Mouse (Mus musculus): ENCODE measurements at regions not wholly inside any gene's neighbourhood (a gene's known extent, or its start where the extent isn't known, plus 50 kb on each side); places are given as distances from the start of the nearest gene placed in this dataset.
"Not testable (repeated sequence)": the region's sequence is repeated elsewhere in the genome, so short reads cannot be mapped to it uniquely, and the experiment has no call there.

DNA sequence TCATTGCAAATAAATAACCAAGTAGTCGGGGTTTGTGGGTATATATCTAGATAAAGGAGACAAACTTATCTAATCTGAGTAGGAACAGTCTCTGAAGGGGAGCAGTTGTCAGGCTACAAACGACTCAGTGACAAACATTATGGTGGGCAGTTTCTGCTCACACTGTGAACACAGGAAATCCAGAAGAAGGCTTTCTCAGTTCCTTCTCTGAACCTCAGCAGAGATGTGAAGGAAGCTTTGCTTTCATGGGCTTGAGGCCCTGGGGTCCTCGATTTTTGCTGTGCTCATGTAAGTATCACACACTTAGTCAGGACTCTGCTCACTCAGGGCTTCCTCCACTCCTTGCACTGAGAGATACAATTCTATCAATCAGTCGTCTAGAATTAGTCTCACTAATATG, 994.7 kb upstream of the Foxg1 start:
- Histone ChIP-seq H3K9ac (ENCODE audit: low read length) (no peak overlapping the region), H3K27me3 (ENCODE audit: control insufficient read depth, insufficient read depth, low read length) (no peaks in the 10 kb centered on the region), H3K27ac (ENCODE audit: low read depth, low read length) (no peak overlapping the region), H3K4me1 (ENCODE audit: control insufficient read depth, insufficient read depth, low read length) (no peaks in the 10 kb centered on the region), H3K9me3 (ENCODE audit: control insufficient read depth, low read length) (no peaks in the 10 kb centered on the region), H3K36me3 (ENCODE audit: control insufficient read depth, insufficient read depth, low read length) (no peaks in the 10 kb centered on the region), H3K4me2 (ENCODE audit: low read depth) (no peak overlapping the region), H3K4me3 (ENCODE audit: low read depth, low read length) (no peak overlapping the region)
- ATAC-seq (ENCODE audit: insufficient read depth, low FRiP score, low TSS enrichment): no peak
- WGBS: 76% methylated on average over 4 of the region's 4 CpGs
- no peak for DNase-seq (ENCODE audit: low spot score)

DNA sequence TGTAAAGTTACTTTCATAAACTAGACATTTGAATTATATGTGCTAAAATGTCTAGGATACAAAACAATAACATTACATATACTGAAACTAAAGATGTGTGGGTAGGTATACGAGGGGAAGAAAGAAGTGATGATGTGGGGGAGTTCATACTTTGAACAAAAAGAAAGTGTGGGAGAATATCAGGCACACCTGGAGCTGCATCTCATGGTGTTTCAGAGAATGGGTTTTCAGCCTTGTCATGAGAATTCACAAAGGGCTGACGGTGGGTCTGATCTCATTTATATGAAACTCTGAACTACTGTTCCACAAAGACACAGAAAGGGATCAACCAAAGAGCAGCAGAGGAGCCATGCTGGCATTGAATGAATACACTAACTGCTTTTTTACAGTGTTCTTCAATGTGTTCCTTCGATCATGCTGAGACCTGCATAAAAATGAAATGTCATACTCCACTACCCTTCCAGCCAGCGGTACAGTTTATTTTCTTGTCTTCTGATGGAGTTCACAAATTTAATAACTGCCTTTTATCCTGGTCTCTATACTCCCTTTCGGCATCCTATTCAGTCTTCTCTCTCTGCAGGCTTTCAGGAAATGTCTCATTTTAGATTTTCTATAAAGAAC, 994.2 kb upstream of the Foxg1 start:
- no peak overlapping the region for H3K9ac ChIP-seq (ENCODE audit: low read length)
- DNase-seq (ENCODE audit: low spot score): no peak
- 86% methylated on average over 5 of the region's 5 CpGs for WGBS

DNA sequence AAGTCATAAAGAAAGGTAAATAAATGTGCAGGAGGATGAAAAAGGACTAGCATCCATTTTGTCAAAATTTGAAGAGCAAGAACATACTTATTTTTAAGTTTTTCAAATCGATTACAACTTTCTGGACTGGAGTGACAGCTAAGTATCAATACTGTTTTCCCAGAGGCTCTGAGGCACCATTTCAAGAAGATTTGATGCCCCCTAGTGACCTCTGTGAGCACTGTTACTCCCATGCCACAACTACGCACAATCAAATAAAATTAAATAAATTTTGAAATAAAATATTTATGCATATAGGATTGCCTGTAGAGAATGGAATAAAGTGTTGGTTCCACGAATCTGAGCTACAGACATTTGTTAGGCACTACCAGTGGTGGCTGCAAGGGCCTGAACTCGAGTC, 991.5 kb upstream of the Foxg1 start:
- H3K27me3 ChIP-seq (ENCODE audit: control insufficient read depth, insufficient read depth, low read length): no peaks in the 10 kb centered on the region
- peak; percentile 14 for DNase-seq (ENCODE audit: low spot score)
- no peaks in the 10 kb centered on the region for H3K9me3 ChIP-seq (ENCODE audit: control insufficient read depth, low read length)
- no peaks in the 10 kb centered on the region for H3K4me1 ChIP-seq (ENCODE audit: control insufficient read depth, insufficient read depth, low read length)
- no peak overlapping the region for H3K4me2 ChIP-seq (ENCODE audit: low read depth)
- H3K9ac ChIP-seq (ENCODE audit: low read length): no peak overlapping the region
- H3K36me3 ChIP-seq (ENCODE audit: control insufficient read depth, insufficient read depth, low read length): no peaks in the 10 kb centered on the region
- 65% methylated on average over 4 of the region's 4 CpGs for WGBS
- no peak overlapping the region for H3K27ac ChIP-seq (ENCODE audit: low read depth, low read length)
- ATAC-seq (ENCODE audit: insufficient read depth, low FRiP score, low TSS enrichment): peak; percentile 48; the same call in 1 of the 2 replicates
- no peak overlapping the region for H3K4me3 ChIP-seq (ENCODE audit: low read depth, low read length)

More for the DNA sequence above, 994.2 kb upstream of the Foxg1 start:
- Histone ChIP-seq H3K4me1 (ENCODE audit: control insufficient read depth, insufficient read depth, low read length) (no peaks in the 10 kb centered on the region), H3K4me3 (ENCODE audit: low read depth, low read length) (no peak overlapping the region), H3K27ac (ENCODE audit: low read depth, low read length) (no peak overlapping the region), H3K9me3 (ENCODE audit: control insufficient read depth, low read length) (no peaks in the 10 kb centered on the region), H3K27me3 (ENCODE audit: control insufficient read depth, insufficient read depth, low read length) (no peaks in the 10 kb centered on the region), H3K36me3 (ENCODE audit: control insufficient read depth, insufficient read depth, low read length) (no peaks in the 10 kb centered on the region), H3K4me2 (ENCODE audit: low read depth) (no peak overlapping the region)
- ATAC-seq (ENCODE audit: insufficient read depth, low FRiP score, low TSS enrichment): no peak

DNA sequence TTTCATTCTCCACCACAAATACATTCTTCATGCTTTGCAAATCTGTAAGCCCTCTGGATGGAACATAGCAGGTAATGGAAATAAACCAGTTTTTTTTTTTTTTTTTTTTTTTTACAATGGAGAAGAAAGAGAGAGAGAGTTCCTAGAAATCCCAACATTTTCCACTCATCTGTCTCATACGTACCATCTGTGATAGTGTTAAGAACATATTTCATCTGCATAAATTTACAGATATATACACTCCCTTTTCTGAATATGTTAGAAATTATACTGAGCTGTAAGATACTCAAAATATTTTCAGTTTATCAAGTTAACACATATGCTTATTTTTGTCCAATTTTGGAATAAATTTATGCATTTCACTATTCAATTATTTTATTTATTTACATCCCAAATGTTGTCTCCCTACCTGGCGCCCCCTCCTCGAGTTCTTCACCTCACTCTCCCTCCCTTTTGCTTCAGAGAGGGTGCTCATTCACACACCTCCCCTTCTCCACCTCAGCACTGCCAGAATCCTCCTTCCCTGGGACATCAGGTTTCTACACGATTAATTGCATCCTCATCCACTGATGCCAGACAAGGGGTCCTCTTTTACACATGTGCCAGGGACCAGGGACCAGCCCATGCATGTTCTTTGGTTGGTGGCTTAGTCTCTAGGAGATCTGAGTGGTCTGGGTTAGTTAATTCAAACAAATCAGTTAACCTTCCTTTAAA, 943.0 kb upstream of the Foxg1 start:
- H3K9me3 ChIP-seq (ENCODE audit: control insufficient read depth, low read length): no peaks in the 10 kb centered on the region
- H3K4me3 ChIP-seq (ENCODE audit: low read depth, low read length): no peak overlapping the region
- 82% methylated on average over 4 of the region's 4 CpGs for WGBS
- no peaks in the 10 kb centered on the region for H3K27me3 ChIP-seq (ENCODE audit: control insufficient read depth, insufficient read depth, low read length)
- no peak overlapping the region for H3K4me2 ChIP-seq (ENCODE audit: low read depth)
- no peak for ATAC-seq (ENCODE audit: insufficient read depth, low FRiP score, low TSS enrichment)
- DNase-seq (ENCODE audit: low spot score): no peak
- H3K9ac ChIP-seq (ENCODE audit: low read length): no peak overlapping the region
- no peak overlapping the region for H3K27ac ChIP-seq (ENCODE audit: low read depth, low read length)
- no peaks in the 10 kb centered on the region for H3K36me3 ChIP-seq (ENCODE audit: control insufficient read depth, insufficient read depth, low read length)
- H3K4me1 ChIP-seq (ENCODE audit: control insufficient read depth, insufficient read depth, low read length): no peaks in the 10 kb centered on the region

DNA sequence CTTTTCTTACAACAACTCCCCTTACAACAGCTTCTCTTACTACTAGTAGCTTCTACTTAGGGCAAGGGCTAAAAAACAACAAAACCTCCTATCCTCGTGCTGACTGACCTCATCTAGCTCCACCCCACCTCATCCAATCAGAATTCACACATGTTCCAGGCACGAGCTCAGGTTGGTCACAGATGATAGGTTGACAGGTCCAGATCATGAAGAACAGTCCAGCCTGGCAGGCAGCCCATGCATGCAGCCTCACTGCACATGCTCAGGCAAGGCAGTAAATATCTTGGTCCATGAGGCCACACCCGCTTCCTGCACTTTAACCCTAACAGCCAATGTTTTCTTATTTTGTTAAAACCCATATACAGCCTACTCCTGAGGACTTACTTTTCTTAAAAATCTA, 933.7 kb upstream of the Foxg1 start:
- not testable (repeated sequence) for H3K9ac ChIP-seq (ENCODE audit: low read length); H3K9me3 ChIP-seq (ENCODE audit: control insufficient read depth, low read length); H3K4me2 ChIP-seq (ENCODE audit: low read depth); H3K36me3 ChIP-seq (ENCODE audit: control insufficient read depth, insufficient read depth, low read length); DNase-seq (ENCODE audit: low spot score); ATAC-seq (ENCODE audit: insufficient read depth, low FRiP score, low TSS enrichment); H3K4me1 ChIP-seq (ENCODE audit: control insufficient read depth, insufficient read depth, low read length); H3K27me3 ChIP-seq (ENCODE audit: control insufficient read depth, insufficient read depth, low read length); H3K4me3 ChIP-seq (ENCODE audit: low read depth, low read length); H3K27ac ChIP-seq (ENCODE audit: low read depth, low read length)
- 82% methylated on average over 3 of the region's 3 CpGs for WGBS

DNA sequence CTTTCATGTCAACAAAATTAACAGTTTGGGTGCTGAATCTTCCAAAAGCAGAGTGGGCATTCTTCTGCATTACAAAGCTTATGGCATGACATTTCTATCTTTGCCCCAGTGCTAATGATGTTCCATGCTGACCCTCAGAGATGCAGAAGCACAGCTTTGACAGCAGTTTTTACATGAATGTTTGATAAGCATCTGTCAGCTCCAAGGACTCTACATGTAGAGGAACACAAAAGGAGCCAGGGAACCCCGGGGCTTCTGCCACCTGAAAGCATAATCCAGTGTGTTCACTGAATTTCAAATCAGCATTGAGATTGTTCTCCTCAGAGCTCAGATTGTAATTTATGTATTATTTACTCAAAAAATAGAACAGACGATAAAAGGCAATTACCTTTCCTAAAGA, 920.1 kb upstream of the Foxg1 start:
- DNase-seq (ENCODE audit: low spot score) (no peak), ATAC-seq (ENCODE audit: insufficient read depth, low FRiP score, low TSS enrichment) (no peak)
- no peaks in the 10 kb centered on the region for H3K27me3 ChIP-seq (ENCODE audit: control insufficient read depth, insufficient read depth, low read length)
- no peaks in the 10 kb centered on the region for H3K36me3 ChIP-seq (ENCODE audit: control insufficient read depth, insufficient read depth, low read length)
- WGBS: 66% methylated on average over 2 of the region's 2 CpGs
- H3K9me3 ChIP-seq (ENCODE audit: control insufficient read depth, low read length): no peaks in the 10 kb centered on the region
- H3K9ac ChIP-seq (ENCODE audit: low read length): no peak overlapping the region
- no peak overlapping the region for H3K4me2 ChIP-seq (ENCODE audit: low read depth)
- H3K4me3 ChIP-seq (ENCODE audit: low read depth, low read length): no peak overlapping the region
- H3K27ac ChIP-seq (ENCODE audit: low read depth, low read length): no peak overlapping the region
- no peaks in the 10 kb centered on the region for H3K4me1 ChIP-seq (ENCODE audit: control insufficient read depth, insufficient read depth, low read length)

DNA sequence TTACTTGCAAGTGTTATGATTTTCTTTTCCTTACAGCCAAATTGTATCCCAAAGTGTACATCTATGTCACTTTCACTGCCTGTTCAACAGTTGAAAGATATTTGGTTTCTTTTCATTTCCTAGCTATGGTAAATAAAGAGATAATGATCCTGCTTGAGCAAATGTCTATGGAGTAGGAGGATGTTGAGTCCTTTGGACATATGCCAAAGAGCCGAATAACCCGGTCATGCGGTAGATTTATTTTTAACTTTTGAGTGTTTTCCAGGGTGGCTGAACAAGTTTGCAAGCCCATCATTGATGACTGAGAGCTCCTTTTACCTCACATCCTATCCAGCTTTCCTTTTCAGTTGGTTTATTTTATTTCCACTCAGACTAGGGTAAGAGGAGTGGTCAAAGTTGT, 881.7 kb upstream of the Foxg1 start:
- ATAC-seq (ENCODE audit: insufficient read depth, low FRiP score, low TSS enrichment) (no peak), DNase-seq (ENCODE audit: low spot score) (no peak)
- H3K9ac ChIP-seq (ENCODE audit: low read length): no peak overlapping the region
- H3K36me3 ChIP-seq (ENCODE audit: control insufficient read depth, insufficient read depth, low read length): no peaks in the 10 kb centered on the region
- H3K4me2 ChIP-seq (ENCODE audit: low read depth): no peak overlapping the region
- no peak overlapping the region for H3K4me3 ChIP-seq (ENCODE audit: low read depth, low read length)
- H3K9me3 ChIP-seq (ENCODE audit: control insufficient read depth, low read length): no peaks in the 10 kb centered on the region
- H3K27ac ChIP-seq (ENCODE audit: low read depth, low read length): no peak overlapping the region
- WGBS: 91% methylated on average over 3 of the region's 3 CpGs
- H3K27me3 ChIP-seq (ENCODE audit: control insufficient read depth, insufficient read depth, low read length): no peaks in the 10 kb centered on the region
- H3K4me1 ChIP-seq (ENCODE audit: control insufficient read depth, insufficient read depth, low read length): no peaks in the 10 kb centered on the region

DNA sequence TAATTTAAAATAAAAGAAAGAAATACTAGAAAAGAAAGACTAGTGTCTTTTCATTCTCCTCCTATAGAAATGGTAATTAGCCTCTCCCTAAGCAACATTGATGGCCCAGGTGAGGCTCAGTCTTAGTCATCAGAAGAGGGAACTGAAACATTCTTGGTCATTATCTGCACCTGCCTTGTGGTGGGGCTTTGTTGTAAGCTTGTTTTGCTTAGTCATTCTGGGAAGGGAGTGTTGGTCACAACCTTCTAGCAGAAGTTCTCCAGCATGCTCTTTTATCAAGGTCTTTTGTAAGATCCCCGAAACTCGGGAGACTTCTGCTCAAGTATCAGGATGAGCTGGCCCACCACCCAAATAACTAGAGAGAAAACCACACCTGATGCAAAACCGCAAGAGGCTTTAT, 870.9 kb upstream of the Foxg1 start:
- DNase-seq (ENCODE audit: low spot score) (no peak), ATAC-seq (ENCODE audit: insufficient read depth, low FRiP score, low TSS enrichment) (no peak)
- H3K4me2 ChIP-seq (ENCODE audit: low read depth): no peak overlapping the region
- no peaks in the 10 kb centered on the region for H3K9me3 ChIP-seq (ENCODE audit: control insufficient read depth, low read length)
- WGBS: 86% methylated on average over 3 of the region's 3 CpGs
- H3K27me3 ChIP-seq (ENCODE audit: control insufficient read depth, insufficient read depth, low read length): no peaks in the 10 kb centered on the region
- no peaks in the 10 kb centered on the region for H3K36me3 ChIP-seq (ENCODE audit: control insufficient read depth, insufficient read depth, low read length)
- H3K4me1 ChIP-seq (ENCODE audit: control insufficient read depth, insufficient read depth, low read length): no peaks in the 10 kb centered on the region
- H3K4me3 ChIP-seq (ENCODE audit: low read depth, low read length): no peak overlapping the region
- H3K27ac ChIP-seq (ENCODE audit: low read depth, low read length): no peak overlapping the region
- no peak overlapping the region for H3K9ac ChIP-seq (ENCODE audit: low read length)

DNA sequence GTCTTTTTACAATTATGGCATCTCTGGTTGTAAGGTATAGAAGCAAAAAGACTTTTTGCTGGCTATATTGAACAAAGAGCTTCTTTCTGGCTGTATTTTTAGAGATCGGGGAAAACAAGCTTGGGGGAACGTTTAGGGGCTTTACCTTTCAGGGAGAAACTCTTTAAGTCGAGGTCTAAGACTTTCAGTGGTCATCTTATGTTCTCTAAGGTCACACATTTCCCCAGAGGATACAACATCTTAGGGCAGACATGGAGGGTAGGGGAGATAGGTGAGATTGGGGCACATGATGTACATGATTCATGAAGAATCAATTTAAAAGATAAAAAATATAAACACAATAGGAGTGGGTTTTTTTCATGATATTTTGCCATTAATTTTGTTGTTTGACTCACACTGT, 870.2 kb upstream of the Foxg1 start:
- no peak overlapping the region for H3K4me2 ChIP-seq (ENCODE audit: low read depth)
- ATAC-seq (ENCODE audit: insufficient read depth, low FRiP score, low TSS enrichment) (no peak), DNase-seq (ENCODE audit: low spot score) (no peak)
- no peaks in the 10 kb centered on the region for H3K9me3 ChIP-seq (ENCODE audit: control insufficient read depth, low read length)
- H3K27ac ChIP-seq (ENCODE audit: low read depth, low read length): no peak overlapping the region
- H3K4me3 ChIP-seq (ENCODE audit: low read depth, low read length): no peak overlapping the region
- H3K27me3 ChIP-seq (ENCODE audit: control insufficient read depth, insufficient read depth, low read length): no peaks in the 10 kb centered on the region
- WGBS: 83% methylated on average over 3 of the region's 3 CpGs
- no peaks in the 10 kb centered on the region for H3K36me3 ChIP-seq (ENCODE audit: control insufficient read depth, insufficient read depth, low read length)
- no peaks in the 10 kb centered on the region for H3K4me1 ChIP-seq (ENCODE audit: control insufficient read depth, insufficient read depth, low read length)
- no peak overlapping the region for H3K9ac ChIP-seq (ENCODE audit: low read length)

Measured in neural tube, embryonic 11.5 days (tissue).